Comparison of ENCODE assay signal across 8 mouse cellular contexts in the genomic region with DNA sequence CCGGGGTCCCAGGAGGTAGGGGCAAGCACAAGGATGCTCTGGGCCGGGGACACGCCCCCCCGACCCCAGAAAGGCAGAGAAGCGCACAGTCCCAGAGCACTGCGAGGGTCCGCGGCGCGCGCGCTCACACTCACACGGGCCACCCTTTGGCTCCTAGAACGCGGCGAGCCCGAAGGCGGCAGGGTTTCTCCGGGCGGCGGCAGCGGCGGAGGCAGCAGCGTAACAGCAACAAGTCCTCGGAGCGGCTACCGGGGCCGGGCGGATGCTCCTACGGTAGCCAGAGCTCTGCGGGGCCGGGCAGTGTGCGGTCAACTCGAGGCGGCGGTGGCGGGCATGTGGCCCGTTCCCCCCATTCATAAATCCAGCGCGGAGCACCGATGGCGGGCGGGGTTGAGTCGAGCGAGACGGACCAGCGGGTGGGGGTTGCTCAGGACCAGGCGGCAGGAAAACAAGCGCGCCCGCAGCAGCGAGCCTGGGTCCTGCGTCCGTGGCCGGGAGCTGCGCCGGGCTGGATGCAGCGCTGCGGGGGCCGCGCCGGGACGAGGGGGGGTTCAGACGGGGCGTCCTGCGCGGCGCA. TPM values are rescaled to one million over a fixed set of nuclear protein-coding genes. Genes with fewer than 3 reads are reported as not detected.
DNase-seq lines count a peak whose midpoint lies in the region; ATAC-seq and TF ChIP-seq lines count a peak whose summit lies in the region.

Gene Kcnc4 (minus strand): TSS at position 357 of the 577 bp plus-strand sequence.

- no peak for DNase-seq in heart, embryonic 10.5 days (ENCODE audit: low spot score)
- DNase-seq in heart, postnatal 25 days (ENCODE audit: low spot score): no peak
- DNase-seq in cerebellum, postnatal 25 days: peak; percentile 66 to 70
- peak; percentile 15 to 46 for DNase-seq in gastrocnemius, postnatal 36 days
- peak; percentile 41 to 55 for DNase-seq in layer of hippocampus, postnatal 10 days (ENCODE audit: low spot score in 2 of 2)
- DNase-seq in midbrain, postnatal 0 days (ENCODE audit: low spot score): no peak
- DNase-seq in spleen, postnatal 36 days (ENCODE audit: low spot score in 2 of 2): no peak

- no peak for TF ChIP-seq EP300 in ES-Bruce4 (IDR thresholded peaks at IDR 0.05; ENCODE audit: insufficient read depth, low read depth, low read length)

- peak within 1 kb of the TSS; percentile 60 for H3K9ac ChIP-seq in ES-Bruce4 (ENCODE audit: low read depth, poor library complexity, severe bottlenecking)
- H3K9ac ChIP-seq in midbrain, postnatal 0 days (replicated peaks; ENCODE audit: low read length, poor library complexity, severe bottlenecking): peak within 1 kb of the TSS; percentile 80

- peak; percentile 41 for ATAC-seq in midbrain, postnatal 0 days (ENCODE audit: low FRiP score)

- peak within 1 kb of the TSS; percentile 81 for H3K4me2 ChIP-seq in midbrain, postnatal 0 days (ENCODE audit: low read depth, low read length, poor library complexity, severe bottlenecking)

- H3K27ac ChIP-seq in heart, embryonic 10.5 days: peak within 1 kb of the TSS; percentile 44; the same call in 1 of the 2 replicates
- no peak within 1 kb of the TSS for H3K27ac ChIP-seq in ES-Bruce4 (ENCODE audit: insufficient read depth, low read length)
- H3K27ac ChIP-seq in midbrain, postnatal 0 days (ENCODE audit: low read depth, low read length): 0 out of 2 replicates have a peak within 1 kb of the TSS, but pooled peaks have one; percentile 7

- intact Hi-C loops in heart, postnatal 25 days (cut with DNase I): no loop called here
- intact Hi-C loops in gastrocnemius, postnatal 36 days (cut with DNase I): loop anchor here (5.0 kb wide), 1 partner anchor 57 kb away; no protein-coding TSS in a partner anchor

- peaks cover 32% of the 10 kb centered on the region for H3K4me1 ChIP-seq in heart, embryonic 10.5 days
- H3K4me1 ChIP-seq in ES-Bruce4 (ENCODE audit: control insufficient read depth, insufficient read depth, low read length): peaks cover 3% of the 10 kb centered on the region
- peaks cover 16% of the 10 kb centered on the region; the same call in 1 of the 2 replicates for H3K4me1 ChIP-seq in midbrain, postnatal 0 days (ENCODE audit: insufficient read depth, low read length)

- H3K36me3 ChIP-seq in heart, embryonic 10.5 days: no peaks in the 10 kb centered on the region
- H3K36me3 ChIP-seq in ES-Bruce4 (ENCODE audit: control insufficient read depth, insufficient read depth, low read length, poor library complexity, severe bottlenecking): no peaks in the 10 kb centered on the region
- no peaks in the 10 kb centered on the region for H3K36me3 ChIP-seq in midbrain, postnatal 0 days (ENCODE audit: insufficient read depth, low read length)

- H3K27me3 ChIP-seq in heart, embryonic 10.5 days (ENCODE audit: insufficient read depth, poor library complexity, severe bottlenecking): peaks cover 97% of the 10 kb centered on the region
- peaks cover 17% of the 10 kb centered on the region for H3K27me3 ChIP-seq in ES-Bruce4 (ENCODE audit: control insufficient read depth, insufficient read depth, low read length, poor library complexity, severe bottlenecking)
- peaks cover 35% of the 10 kb centered on the region for H3K27me3 ChIP-seq in midbrain, postnatal 0 days (ENCODE audit: insufficient read depth, low read length)

- H3K4me3 ChIP-seq in heart, embryonic 10.5 days: peak within 1 kb of the TSS; percentile 69
- H3K4me3 ChIP-seq in ES-Bruce4 (ENCODE audit: low read depth, low read length): peak within 1 kb of the TSS; percentile 82
- peak within 1 kb of the TSS; percentile 83 for H3K4me3 ChIP-seq in midbrain, postnatal 0 days (ENCODE audit: low read depth, low read length)

- no peak for TF ChIP-seq CTCF in ES-Bruce4 (IDR thresholded peaks at IDR 0.05; ENCODE audit: low read depth, low read length)
- TF ChIP-seq CTCF in midbrain, postnatal 0 days (IDR thresholded peaks at IDR 0.05): no peak

- H3K9me3 ChIP-seq in heart, embryonic 10.5 days: no peaks in the 10 kb centered on the region
- H3K9me3 ChIP-seq in ES-Bruce4 (replicated peaks; ENCODE audit: control insufficient read depth, insufficient read depth, low read length, poor library complexity, severe bottlenecking): no peaks in the 10 kb centered on the region
- no peaks in the 10 kb centered on the region for H3K9me3 ChIP-seq in midbrain, postnatal 0 days (ENCODE audit: low read length)

- TF ChIP-seq POLR2A in ES-Bruce4 (IDR thresholded peaks at IDR 0.05; ENCODE audit: insufficient read depth, low read length): no peak

- 0% methylated on average over 67 of the region's 68 CpGs for WGBS in heart, embryonic 10.5 days
- under 1% methylated on average over 61 of the region's 68 CpGs for WGBS in midbrain, postnatal 0 days

RNA-seq across cellular contexts. Expression of gene Kcnc4, which starts in this region (rescaled TPM):
- 0.09 and 0.18 TPM in 2 replicates for polyA plus RNA-seq in heart, embryonic 10.5 days (2016; fragmentation: Nextera tagmentation; extraction: Ambion mirVana)
- total RNA-seq in heart, postnatal 25 days (2021): under 1 TPM; 0.06 to 0.16 TPM
- polyA plus RNA-seq in ES-Bruce4 (2011; ENCODE audit: insufficient read depth, insufficient read length, low read depth, missing spikeins): 0.90 and 0.97 TPM in 2 replicates
- 10 to 100 TPM; 72.7 to 86.8 TPM for total RNA-seq in gastrocnemius, postnatal 36 days (2021)
- total RNA-seq in layer of hippocampus, postnatal 10 days (2021): 10 to 100 TPM; 33.9 to 37.5 TPM
- total RNA-seq in midbrain, postnatal 0 days (2014; rRNA removed): 41.3 and 46.8 TPM in 2 replicates
- polyA plus RNA-seq in midbrain, postnatal 0 days (2015; fragmentation: Nextera tagmentation; extraction: Ambion mirVana): 16.0 and 17.2 TPM in 2 replicates

Comparison
In these comparisons a context has a peak if more than half of its experiments do, and no peak if none do; other contexts are left out.
1. RNA of gene Kcnc4 (total RNA-seq): 72.7 to 86.8 TPM in gastrocnemius, postnatal 36 days, 41.3 to 46.8 TPM in midbrain, postnatal 0 days and 33.9 to 37.5 TPM in layer of hippocampus, postnatal 10 days; 0.06 to 0.16 TPM in heart, postnatal 25 days; every median in the first group is over 10 times any median in the second.
2. DNase-seq: peak in cerebellum, postnatal 25 days (2 of 2), gastrocnemius, postnatal 36 days (2 of 2) and layer of hippocampus, postnatal 10 days (2 of 2); none in heart, embryonic 10.5 days (single experiment), heart, postnatal 25 days (single experiment), midbrain, postnatal 0 days (single experiment) and spleen, postnatal 36 days (0 of 2).
3. Peak in every context shown above with its lines, with median percentiles within 50 percentile points of each other: H3K4me3 ChIP-seq.